ENCODE assay signal across 20 mouse cellular contexts in the genomic region with DNA sequence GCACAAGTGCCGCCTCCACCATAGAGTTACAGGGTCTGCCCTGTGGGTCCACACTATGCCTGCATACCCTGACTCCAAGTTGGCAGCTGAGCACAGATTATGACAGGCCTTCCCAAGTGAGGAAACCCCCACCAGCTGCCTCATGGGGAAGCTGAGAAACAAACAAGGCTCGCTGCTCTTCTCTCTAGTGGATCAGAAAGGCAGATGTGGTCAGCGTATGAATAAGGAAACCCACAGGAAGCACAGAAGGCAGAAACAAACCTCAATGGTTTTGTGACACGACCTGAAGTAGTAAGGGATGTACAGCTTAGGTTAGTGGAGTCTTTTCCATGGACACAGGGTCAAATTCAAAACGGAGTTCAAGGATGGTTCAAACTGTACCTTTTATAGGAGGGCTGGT. TPM values are rescaled to one million over a fixed set of nuclear protein-coding genes. Genes with fewer than 3 reads are reported as not detected.
DNase-seq lines count a peak whose midpoint lies in the region; ATAC-seq lines count a peak whose summit lies in the region.
"Had no signal": no experiment of that assay in that cellular context is flagged by ENCODE, and none has a peak within 500 bp of the region (broad histone marks: within the 10 kb centered on the region; RNA-seq: fewer than 3 reads in every experiment).

No protein-coding gene starts in this region.

- DNase-seq in 416B (ENCODE audit: low read depth) = peak; percentile 37
- DNase-seq in spleen, postnatal 10 days (ENCODE audit: low spot score in 2 of 2) = no peak
- DNase-seq in thymus, postnatal 14 days = no peak
- no peak for DNase-seq in neural tube, embryonic 10.5 days (ENCODE audit: extremely low spot score, low spot score)
- DNase-seq: adrenal gland, adult 8-10 months; adrenal gland, postnatal 14 days; adrenal gland, postnatal 36 days; cerebellum, adult 11-12 months; cerebellum, adult 2 months; cerebellum, adult 9-11 months; cerebellum, postnatal 14 days; cerebellum, postnatal 36 days; forebrain, postnatal 0 days had no signal

- ATAC-seq in common myeloid progenitor, adult 5-6 weeks (replicated peaks; ENCODE audit: low read depth, poor library complexity, severe bottlenecking) = peak; percentile 94
- peak; percentile 91 to 92 for ATAC-seq in hematopoietic stem cell, adult 5-6 weeks (replicated peaks in 1 of 2; ENCODE audit: insufficient read depth in 1 of 2, low FRiP score in 2 of 2, low TSS enrichment in 1 of 2, low read depth in 1 of 2, poor library complexity in 2 of 2, severe bottlenecking in 2 of 2)
- ATAC-seq in megakaryocyte progenitor cell, adult 5-6 weeks (replicated peaks; ENCODE audit: poor library complexity) = peak; percentile 84
- ATAC-seq: activated CD4-positive, CD25-positive, alpha-beta regulatory T cell, adult 4 months; forebrain, embryonic 13.5 days; forebrain, embryonic 15.5 days; forebrain, postnatal 0 days; Patski had no signal

RNA-seq across cellular contexts. Expression of a gene that starts 38.6 kb away (rescaled TPM):
- 2.4 and 3.1 TPM in 2 replicates for total RNA-seq in common myeloid progenitor, adult 5-6 weeks (2017)
- 2.8 and 6.0 TPM in 2 replicates for total RNA-seq in hematopoietic stem cell, adult 5-6 weeks (2017)
- 1.9 and 2.3 TPM in 2 replicates for total RNA-seq in megakaryocyte progenitor cell, adult 5-6 weeks (2015)
- 1.7 and 2.3 TPM in 2 replicates for total RNA-seq in megakaryocyte progenitor cell, adult 5-6 weeks (2017)
